Mouse (Mus musculus): ENCODE measurements around the gene Ogg1.
A peak's percentile ranks its signal among the peaks of the same experiment; 100 is the strongest.

Ogg1 gene

DNA sequence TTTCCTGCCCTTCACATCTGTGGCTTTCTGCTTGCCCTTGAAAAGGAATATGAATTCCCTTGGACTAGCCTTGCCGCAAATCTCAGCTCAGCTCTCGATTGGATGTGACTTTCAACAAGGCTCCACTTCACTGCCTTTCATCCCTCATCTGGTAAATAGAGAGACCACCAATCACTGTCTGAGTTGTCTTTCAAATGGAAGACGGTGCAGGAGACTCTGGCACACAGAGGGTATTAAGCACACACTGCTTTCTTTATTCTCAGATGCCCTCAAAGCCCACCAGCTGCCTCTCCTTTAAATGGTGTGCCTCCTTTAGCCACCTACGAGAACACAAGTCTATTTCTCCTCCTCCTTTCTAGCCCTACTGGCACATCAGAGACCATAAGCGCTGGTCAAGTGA lies 41.8 kb downstream of the Ogg1 start:
- no peak for DNase-seq (ENCODE audit: low read depth, low spot score)

- no peak for DNase-seq (ENCODE audit: low read depth, low spot score)
Observed at GRCm38 (mm10) chr6:113370194-113370929, 43.6 kb downstream of the Ogg1 start.

- DNase-seq (ENCODE audit: low read depth, low spot score), result no peak
Observed at GRCm38 (mm10) chr6:113373491-113373890, 46.7 kb downstream of the Ogg1 start.

GRCm38 (mm10) chr6:113377172-113377495 lies 50.4 kb downstream of the Ogg1 start:
- no peak for DNase-seq (ENCODE audit: low read depth, low spot score)

DNA sequence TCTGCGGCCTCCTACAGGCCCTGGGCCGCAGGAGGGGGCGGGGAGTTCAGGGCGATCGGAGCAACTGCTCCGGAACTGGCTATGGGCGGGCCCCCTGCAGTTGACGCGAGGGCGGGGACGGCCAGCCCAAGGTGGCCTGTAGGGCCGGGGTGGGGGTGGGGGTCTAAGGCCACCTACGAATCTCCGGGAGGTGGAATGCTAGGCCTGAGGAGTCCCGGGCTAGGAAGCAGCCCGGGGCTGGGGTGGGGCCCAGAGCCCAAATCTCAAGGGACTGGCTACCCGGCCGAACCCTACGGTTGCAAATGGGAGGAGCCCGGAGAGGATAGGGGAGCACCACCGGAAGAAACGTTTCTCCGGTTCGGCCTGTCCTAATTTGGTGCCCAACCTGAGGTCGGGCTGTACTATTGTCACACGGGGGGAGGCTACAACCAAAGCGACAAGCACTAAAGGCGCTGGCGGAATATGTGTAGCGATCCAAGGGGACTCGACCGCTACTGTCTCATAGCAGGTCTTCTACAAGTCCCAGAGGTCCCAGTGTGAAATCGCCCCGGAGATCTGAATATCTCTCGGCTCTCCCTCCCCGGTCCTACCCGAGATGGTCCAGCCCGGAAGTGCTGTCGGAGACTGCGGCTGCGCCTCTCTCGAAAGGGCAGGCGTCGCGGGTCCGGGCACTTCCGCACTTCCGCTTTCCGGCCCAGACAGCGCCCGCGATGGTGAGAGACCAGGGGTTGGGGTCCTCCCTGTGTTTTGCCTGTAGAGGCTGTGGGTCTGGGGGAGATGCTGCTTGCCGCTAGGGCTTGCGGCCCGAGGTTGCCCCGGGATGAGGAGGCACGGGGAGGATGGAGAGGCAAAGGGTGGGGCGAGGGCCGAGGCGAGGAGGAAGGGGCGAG lies 51.0 kb downstream of the Ogg1 start, which contains the start of the genes Tada3 and Arpc4:
TSS of gene Tada3 (minus strand) at position 388 of the 890 bp plus-strand sequence.
TSS of gene Arpc4 (plus strand) at position 620 of the 890 bp plus-strand sequence.
- DNase-seq (ENCODE audit: low read depth, low spot score), result peak; percentile 87

- no peak for DNase-seq (ENCODE audit: low read depth, low spot score)
Observed at GRCm38 (mm10) chr6:113379246-113379645, 52.5 kb downstream of the Ogg1 start.

DNA sequence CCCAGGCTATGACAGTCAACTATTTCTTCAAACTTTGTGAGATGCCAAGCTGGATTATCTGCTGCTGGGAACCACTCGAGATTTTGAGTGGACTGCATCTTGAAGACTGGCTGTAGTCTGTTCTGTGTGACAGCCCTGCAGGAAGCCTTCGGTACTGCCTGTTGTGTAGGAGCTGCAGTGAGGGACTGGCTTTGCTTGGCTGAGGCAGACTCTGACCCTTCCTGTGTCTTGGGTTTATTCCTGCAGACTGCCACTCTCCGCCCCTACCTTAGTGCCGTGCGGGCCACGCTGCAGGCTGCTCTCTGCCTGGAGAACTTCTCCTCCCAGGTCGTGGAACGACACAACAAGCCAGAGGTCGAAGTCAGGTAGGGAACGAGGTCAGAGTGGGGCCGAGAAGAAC lies 53.7 kb downstream of the Ogg1 start:
- no peak for DNase-seq (ENCODE audit: low read depth, low spot score)

DNA sequence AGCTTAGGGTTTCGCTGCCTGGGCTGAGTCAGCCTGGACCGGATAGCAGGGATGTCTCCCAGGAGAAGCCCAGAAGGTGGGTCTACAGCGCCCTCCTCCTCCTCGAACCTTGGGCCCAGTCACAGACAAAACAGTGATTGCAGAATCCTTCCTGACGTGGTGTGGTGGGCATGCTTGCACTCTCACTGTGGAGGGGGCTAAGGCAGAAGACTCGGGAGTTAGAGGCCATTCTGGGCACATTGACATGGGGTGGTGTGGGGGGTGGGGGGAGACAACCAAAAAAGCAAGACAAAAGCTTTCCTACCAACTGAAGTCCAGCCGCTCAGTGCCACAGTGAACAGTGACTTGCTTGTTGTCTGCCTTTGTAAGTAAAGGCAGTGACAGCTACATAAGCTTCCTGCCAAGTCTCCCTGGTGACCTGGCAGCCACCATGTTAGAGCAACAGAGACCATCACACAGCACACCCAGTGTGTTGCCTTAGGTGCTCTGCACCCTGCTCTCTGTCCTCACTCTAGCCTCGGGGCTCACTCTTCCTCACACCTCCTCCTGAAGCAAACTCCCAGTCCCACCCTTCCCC lies 57.7 kb downstream of the Ogg1 start:
- DNase-seq (ENCODE audit: low read depth, low spot score), result no peak

Data from brain, embryonic 18.5 days (tissue).